Mouse (Mus musculus): ENCODE results near the gene Bad. TPM values are rescaled to one million over a fixed set of nuclear protein-coding genes. Genes with fewer than 3 reads are reported as not detected.
"Not testable (repeated sequence)": the region's sequence is repeated elsewhere in the genome, so short reads cannot be mapped to it uniquely, and the experiment has no call there.

Bad gene
- polyA plus RNA-seq, 1 experiment from 2014 or later, result 79.3 TPM

GRCm38 (mm10) chr19:6906199-6906598, 35.5 kb upstream of the Bad start:
- ATAC-seq (ENCODE audit: low FRiP score, low TSS enrichment) (no peak), DNase-seq (no peak)
- no peak overlapping the region for H3K4me3 ChIP-seq (replicated peaks; ENCODE audit: low read depth, low read length)
- H3K36me3 ChIP-seq (ENCODE audit: control insufficient read depth, insufficient read depth, low read length), result peaks cover 34% of the 10 kb centered on the region
- H3K9ac ChIP-seq (replicated peaks; ENCODE audit: low read length), result no peak overlapping the region
- H3K4me2 ChIP-seq (ENCODE audit: low read length), result no peak overlapping the region
- no peaks in the 10 kb centered on the region for H3K9me3 ChIP-seq (ENCODE audit: control insufficient read depth, low read length)
- no peak overlapping the region for H3K27ac ChIP-seq (replicated peaks; ENCODE audit: low read depth, low read length)
- H3K4me1 ChIP-seq (ENCODE audit: control insufficient read depth, insufficient read depth, low read length), result peaks cover 16% of the 10 kb centered on the region
- no peaks in the 10 kb centered on the region for H3K27me3 ChIP-seq (ENCODE audit: control insufficient read depth, insufficient read depth, low read length)
- WGBS, result 90% methylated on average over 3 of the region's 3 CpGs

- 96% methylated on average over 8 of the region's 8 CpGs for WGBS
- no peak for ATAC-seq (ENCODE audit: low FRiP score, low TSS enrichment)
- Histone ChIP-seq H3K27me3 (ENCODE audit: control insufficient read depth, insufficient read depth, low read length) (no peaks in the 10 kb centered on the region), H3K4me1 (ENCODE audit: control insufficient read depth, insufficient read depth, low read length) (peaks cover 16% of the 10 kb centered on the region), H3K4me3 (replicated peaks; ENCODE audit: low read depth, low read length) (no peak overlapping the region), H3K4me2 (ENCODE audit: low read length) (no peak overlapping the region), H3K9me3 (ENCODE audit: control insufficient read depth, low read length) (no peaks in the 10 kb centered on the region), H3K9ac (replicated peaks; ENCODE audit: low read length) (no peak overlapping the region), H3K36me3 (ENCODE audit: control insufficient read depth, insufficient read depth, low read length) (peaks cover 42% of the 10 kb centered on the region), H3K27ac (replicated peaks; ENCODE audit: low read depth, low read length) (no peak overlapping the region)
- DNase-seq, result no peak
Observed at GRCm38 (mm10) chr19:6907094-6907493, 34.6 kb upstream of the Bad start.

GRCm38 (mm10) chr19:6907811-6908540, 33.7 kb upstream of the Bad start:
- WGBS, result 92% methylated on average over 7 of the region's 7 CpGs
- Histone ChIP-seq H3K9me3 (ENCODE audit: control insufficient read depth, low read length) (no peaks in the 10 kb centered on the region), H3K4me3 (replicated peaks; ENCODE audit: low read depth, low read length) (peak overlapping the region; percentile 63; the same call in 1 of the 2 replicates), H3K27me3 (ENCODE audit: control insufficient read depth, insufficient read depth, low read length) (no peaks in the 10 kb centered on the region), H3K9ac (replicated peaks; ENCODE audit: low read length) (no peak overlapping the region; the same call in 1 of the 2 replicates), H3K27ac (replicated peaks; ENCODE audit: low read depth, low read length) (no peak overlapping the region), H3K4me1 (ENCODE audit: control insufficient read depth, insufficient read depth, low read length) (peaks cover 16% of the 10 kb centered on the region), H3K36me3 (ENCODE audit: control insufficient read depth, insufficient read depth, low read length) (peaks cover 50% of the 10 kb centered on the region), H3K4me2 (ENCODE audit: low read length) (peak overlapping the region; percentile 91)
- DNase-seq (no peak), ATAC-seq (ENCODE audit: low FRiP score, low TSS enrichment) (no peak)

- Histone ChIP-seq H3K9ac (replicated peaks; ENCODE audit: low read length) (peak overlapping the region; percentile 73), H3K27me3 (ENCODE audit: control insufficient read depth, insufficient read depth, low read length) (no peaks in the 10 kb centered on the region), H3K36me3 (ENCODE audit: control insufficient read depth, insufficient read depth, low read length) (peaks cover 55% of the 10 kb centered on the region), H3K27ac (replicated peaks; ENCODE audit: low read depth, low read length) (peak overlapping the region; percentile 97), H3K4me3 (replicated peaks; ENCODE audit: low read depth, low read length) (peak overlapping the region; percentile 63), H3K4me1 (ENCODE audit: control insufficient read depth, insufficient read depth, low read length) (peaks cover 16% of the 10 kb centered on the region), H3K9me3 (ENCODE audit: control insufficient read depth, low read length) (no peaks in the 10 kb centered on the region), H3K4me2 (ENCODE audit: low read length) (peak overlapping the region; percentile 91)
- ATAC-seq (ENCODE audit: low FRiP score, low TSS enrichment) (no peak), DNase-seq (peak; percentile 27)
- WGBS, result 13% methylated on average over 11 of the region's 11 CpGs
Observed at GRCm38 (mm10) chr19:6909021-6909420, 32.6 kb upstream of the Bad start.

- peaks cover 58% of the 10 kb centered on the region for H3K36me3 ChIP-seq (ENCODE audit: control insufficient read depth, insufficient read depth, low read length)
- H3K27me3 ChIP-seq (ENCODE audit: control insufficient read depth, insufficient read depth, low read length), result no peaks in the 10 kb centered on the region
- peak within 1 kb of the TSS; percentile 91 for H3K4me2 ChIP-seq (ENCODE audit: low read length)
- peak within 1 kb of the TSS; percentile 73 for H3K9ac ChIP-seq (replicated peaks; ENCODE audit: low read length)
- peak within 1 kb of the TSS; percentile 97 for H3K27ac ChIP-seq (replicated peaks; ENCODE audit: low read depth, low read length)
- peak; percentile 90 for ATAC-seq (ENCODE audit: low FRiP score, low TSS enrichment)
- H3K9me3 ChIP-seq (ENCODE audit: control insufficient read depth, low read length), result no peaks in the 10 kb centered on the region
- H3K4me1 ChIP-seq (ENCODE audit: control insufficient read depth, insufficient read depth, low read length), result peaks cover 16% of the 10 kb centered on the region
- DNase-seq, result peak; percentile 97
- H3K4me3 ChIP-seq (replicated peaks; ENCODE audit: low read depth, low read length), result peak within 1 kb of the TSS; percentile 63
- under 1% methylated on average over 65 of the region's 65 CpGs for WGBS
Observed at GRCm38 (mm10) chr19:6909507-6910289, 32.0 kb upstream of the Bad start, which contains the start of the genes Trmt112 and Prdx5. TSS of gene Trmt112 (plus strand) at chr19:6909698. TSS of gene Prdx5 (minus strand) at chr19:6910106.

- DNase-seq (peak; percentile 63), ATAC-seq (ENCODE audit: low FRiP score, low TSS enrichment) (peak; percentile 24; the same call in 1 of the 2 replicates)
- not testable (repeated sequence) for H3K27me3 ChIP-seq (ENCODE audit: control insufficient read depth, insufficient read depth, low read length); H3K9me3 ChIP-seq (ENCODE audit: control insufficient read depth, low read length)
- Histone ChIP-seq H3K27ac (replicated peaks; ENCODE audit: low read depth, low read length) (peak overlapping the region; percentile 97), H3K9ac (replicated peaks; ENCODE audit: low read length) (peak overlapping the region; percentile 73), H3K36me3 (ENCODE audit: control insufficient read depth, insufficient read depth, low read length) (peaks cover 52% of the 10 kb centered on the region), H3K4me2 (ENCODE audit: low read length) (peak overlapping the region; percentile 91), H3K4me1 (ENCODE audit: control insufficient read depth, insufficient read depth, low read length) (peaks cover 16% of the 10 kb centered on the region), H3K4me3 (replicated peaks; ENCODE audit: low read depth, low read length) (peak overlapping the region; percentile 63)
- 0% methylated on average over 30 of the region's 30 CpGs for WGBS
Observed at GRCm38 (mm10) chr19:6910306-6910705, 31.4 kb upstream of the Bad start.

- ATAC-seq (ENCODE audit: low FRiP score, low TSS enrichment) (no peak), DNase-seq (no peak)
- Histone ChIP-seq H3K36me3 (ENCODE audit: control insufficient read depth, insufficient read depth, low read length) (peaks cover 43% of the 10 kb centered on the region), H3K4me3 (replicated peaks; ENCODE audit: low read depth, low read length) (no peak overlapping the region), H3K27ac (replicated peaks; ENCODE audit: low read depth, low read length) (no peak overlapping the region), H3K9me3 (ENCODE audit: control insufficient read depth, low read length) (no peaks in the 10 kb centered on the region), H3K9ac (replicated peaks; ENCODE audit: low read length) (no peak overlapping the region), H3K27me3 (ENCODE audit: control insufficient read depth, insufficient read depth, low read length) (no peaks in the 10 kb centered on the region), H3K4me2 (ENCODE audit: low read length) (peak overlapping the region; percentile 91), H3K4me1 (ENCODE audit: control insufficient read depth, insufficient read depth, low read length) (peaks cover 16% of the 10 kb centered on the region)
- 82% methylated on average over 19 of the region's 19 CpGs for WGBS
Observed at GRCm38 (mm10) chr19:6911101-6912074, 30.3 kb upstream of the Bad start.

Measured in midbrain, embryonic 14.5 days (tissue).